Mouse (Mus musculus) thymus, postnatal 10 days (tissue): ENCODE measurements at regions not wholly inside any gene's neighbourhood (a gene's known extent, or its start where the extent isn't known, plus 50 kb on each side); places are given as distances from the start of the nearest gene placed in this dataset.
"Not testable (repeated sequence)": the region's sequence is repeated elsewhere in the genome, so short reads cannot be mapped to it uniquely, and the experiment has no call there.

Experiments used
- DNase-seq, 2 experiments: peaks; one replicate each; pipeline ENCODE4 v3.0.0; 2021; ENCODE audit warnings: low spot score in 2 of 2

GRCm38 (mm10) chr2:10658317-10658716 lies 288.0 kb downstream of the Sfmbt2 start:
- DNase-seq, result no peak

DNA sequence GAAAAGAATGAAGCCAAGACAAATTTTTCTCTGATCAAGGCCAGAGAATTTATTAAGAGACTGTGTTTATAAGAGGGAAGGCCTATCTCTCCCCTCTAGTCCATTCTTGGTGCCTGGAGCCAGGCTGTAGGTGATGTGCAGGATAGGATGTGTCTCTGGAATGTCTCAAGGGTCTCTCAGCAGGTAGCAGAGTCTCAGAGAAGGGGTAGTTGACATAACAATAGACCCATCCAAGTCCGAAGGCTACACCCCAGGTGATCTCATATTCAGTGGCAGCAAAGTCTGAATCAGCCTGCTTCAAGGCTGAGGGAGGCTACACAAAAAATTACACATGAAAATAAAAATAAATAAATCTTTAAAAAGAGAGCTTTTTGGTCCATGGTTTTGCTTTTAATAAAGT lies 297.6 kb downstream of the Sfmbt2 start:
- DNase-seq, result not testable (repeated sequence)

DNA sequence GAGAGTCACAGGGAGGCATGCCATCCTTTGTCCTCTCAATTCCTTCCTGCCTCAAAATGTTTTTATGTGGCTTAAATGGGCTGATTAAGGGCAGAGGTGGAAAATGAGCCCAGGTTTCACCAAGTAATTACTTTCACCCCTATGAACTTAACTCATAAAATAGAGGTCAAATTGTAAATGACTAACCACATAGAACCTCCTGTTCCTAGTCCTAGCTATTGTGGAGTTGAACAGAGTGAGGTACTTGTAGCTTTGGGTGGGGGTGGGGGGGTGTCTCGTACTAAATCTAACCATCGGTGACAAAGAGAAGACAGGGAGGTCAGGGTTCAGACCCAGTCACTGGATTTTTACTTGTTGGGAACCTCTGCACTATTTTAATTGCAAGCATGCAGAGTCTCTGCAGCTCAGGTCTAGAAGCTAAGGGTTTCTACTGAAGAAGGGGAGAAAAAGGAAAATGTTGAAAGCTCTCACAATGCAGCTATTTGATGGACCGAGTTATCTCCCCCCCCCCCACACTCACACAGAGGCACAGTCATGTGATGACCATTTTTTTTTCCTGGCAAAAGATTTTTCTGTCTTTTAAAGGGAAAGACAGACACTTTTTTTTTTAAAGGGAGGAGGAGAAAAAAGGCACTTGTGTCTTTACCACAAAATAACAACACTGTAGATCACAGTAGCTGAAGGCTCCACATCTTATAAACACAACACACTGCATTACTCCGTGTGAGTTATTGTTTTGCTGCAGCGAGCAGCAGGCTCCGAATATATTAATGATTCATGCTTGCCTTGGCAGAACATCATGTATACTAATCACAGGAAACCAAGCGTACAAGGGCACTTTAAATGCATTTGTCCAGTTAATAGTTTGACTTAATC lies 300.4 kb downstream of the Sfmbt2 start:
- DNase-seq, result no peak

DNA sequence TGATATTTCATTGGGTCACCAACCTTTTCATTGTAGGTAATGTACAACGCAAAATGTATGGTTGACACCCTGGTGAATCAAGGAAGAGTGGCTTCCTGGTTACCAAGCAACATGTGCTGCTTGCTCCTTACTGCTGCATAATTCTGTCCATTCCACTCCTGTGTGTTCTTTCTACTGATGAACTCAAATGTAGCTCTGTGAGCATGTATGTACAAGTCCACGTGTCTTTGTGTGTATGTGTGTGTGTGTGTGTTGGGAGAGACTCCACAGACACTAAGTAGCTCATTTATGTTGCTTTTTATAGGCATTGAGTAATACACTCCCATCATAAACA lies 301.0 kb downstream of the Sfmbt2 start:
- DNase-seq, result no peak

- DNase-seq, result no peak
These were observed 301.9 kb downstream of the Sfmbt2 start for GRCm38 (mm10) chr2:10672196-10672595.

GRCm38 (mm10) chr2:10674738-10675349 lies 304.5 kb downstream of the Sfmbt2 start:
- DNase-seq, result no peak

- no peak for DNase-seq
These were observed 331.1 kb downstream of the Sfmbt2 start for GRCm38 (mm10) chr2:10701459-10701858.

DNA sequence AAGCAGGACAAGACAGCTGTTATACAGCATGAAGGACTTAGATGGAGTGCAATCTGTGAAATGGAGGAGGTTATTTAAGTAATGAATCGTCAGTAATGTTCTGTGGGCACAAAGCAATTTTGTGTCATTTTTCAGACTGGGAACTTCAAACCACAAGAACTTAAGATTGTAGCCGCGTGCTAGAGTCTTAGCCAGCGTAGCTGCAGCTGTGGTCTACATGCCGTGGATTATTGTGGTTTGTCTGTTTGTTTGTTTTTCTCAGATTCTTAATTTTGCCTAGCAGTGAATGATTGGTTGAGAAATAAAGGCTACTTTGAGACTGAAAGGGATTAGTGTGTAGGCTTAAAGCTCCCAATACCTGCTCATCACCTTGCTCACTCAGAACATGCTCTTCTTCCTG lies 348.1 kb downstream of the Sfmbt2 start:
- no peak for DNase-seq

DNA sequence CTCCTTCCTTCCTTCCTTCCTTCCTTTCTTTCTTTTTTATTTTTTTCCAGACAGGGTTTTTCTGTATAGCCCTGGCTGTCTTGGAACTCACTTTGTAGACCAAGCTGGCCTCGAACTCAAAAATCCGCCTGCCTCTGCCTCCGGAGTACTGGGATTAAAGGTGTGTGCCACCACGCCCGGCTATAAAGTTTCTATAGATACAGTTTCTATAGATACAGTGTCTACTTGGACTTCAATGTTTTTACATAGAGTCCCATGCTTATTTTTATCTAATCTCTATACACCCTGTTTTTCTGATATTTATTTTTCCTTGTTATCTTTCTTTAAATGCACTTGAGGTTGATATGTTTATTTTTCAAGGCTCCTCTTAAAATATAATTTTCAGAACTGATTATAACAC lies 364.0 kb downstream of the Sfmbt2 start:
- not testable (repeated sequence) for DNase-seq

DNA sequence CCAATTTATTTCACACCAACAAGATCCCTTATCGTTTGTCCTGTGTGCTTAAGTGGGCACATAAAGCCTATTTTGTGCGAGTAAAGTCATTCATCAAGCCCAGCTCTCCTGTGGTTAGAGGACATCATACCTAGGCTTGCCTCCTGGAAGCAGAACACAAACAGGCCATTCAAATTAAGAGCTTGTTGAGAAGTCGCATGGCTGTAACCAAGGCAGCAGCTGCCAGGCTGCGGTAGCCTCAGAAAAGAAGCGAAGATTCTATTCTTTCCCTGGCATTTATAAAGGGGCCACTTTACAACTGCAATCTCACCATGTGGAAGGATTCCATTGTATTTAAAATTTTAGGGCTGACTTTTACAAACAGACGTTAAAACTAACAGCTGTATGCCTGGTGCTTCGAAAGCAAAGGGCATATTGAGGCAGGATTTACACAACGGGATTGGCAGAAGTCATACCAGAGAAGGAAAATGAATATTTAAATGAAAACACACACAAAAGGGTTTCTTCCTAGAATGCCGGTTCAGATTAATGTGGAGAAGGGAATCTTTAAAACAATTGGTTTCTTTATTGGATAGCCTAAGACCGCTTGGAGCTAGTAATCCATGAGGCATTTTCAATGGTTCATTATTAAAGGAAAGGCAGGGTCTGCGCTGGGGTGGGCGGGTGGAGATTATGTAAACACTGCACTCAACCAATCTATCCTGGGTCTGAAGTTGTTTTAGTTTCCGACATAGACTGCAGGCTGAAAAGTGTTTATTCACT lies 366.6 kb downstream of the Sfmbt2 start:
- DNase-seq, result no peak

- no peak for DNase-seq
These were observed 367.1 kb downstream of the Sfmbt2 start for GRCm38 (mm10) chr2:10737458-10737775.

DNA sequence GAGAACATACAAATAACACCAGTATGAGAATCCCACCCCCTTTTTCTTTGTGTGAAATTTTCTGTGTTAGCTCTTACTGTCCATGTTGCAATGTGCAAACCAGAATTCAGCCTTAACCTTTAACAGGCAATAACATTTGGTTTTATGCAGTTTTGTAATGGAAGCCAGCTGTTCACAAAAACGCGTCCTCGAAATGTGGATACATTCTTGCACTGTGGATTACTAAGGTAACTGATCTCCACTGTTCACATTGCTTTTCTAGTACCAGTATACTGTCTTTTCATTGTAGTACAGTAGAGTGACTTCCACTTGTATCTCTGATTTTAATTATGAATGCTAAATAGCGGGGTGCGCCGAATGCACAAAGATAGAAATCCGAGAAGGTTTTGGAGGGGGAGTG lies 374.8 kb downstream of the Sfmbt2 start:
- no peak for DNase-seq

DNA sequence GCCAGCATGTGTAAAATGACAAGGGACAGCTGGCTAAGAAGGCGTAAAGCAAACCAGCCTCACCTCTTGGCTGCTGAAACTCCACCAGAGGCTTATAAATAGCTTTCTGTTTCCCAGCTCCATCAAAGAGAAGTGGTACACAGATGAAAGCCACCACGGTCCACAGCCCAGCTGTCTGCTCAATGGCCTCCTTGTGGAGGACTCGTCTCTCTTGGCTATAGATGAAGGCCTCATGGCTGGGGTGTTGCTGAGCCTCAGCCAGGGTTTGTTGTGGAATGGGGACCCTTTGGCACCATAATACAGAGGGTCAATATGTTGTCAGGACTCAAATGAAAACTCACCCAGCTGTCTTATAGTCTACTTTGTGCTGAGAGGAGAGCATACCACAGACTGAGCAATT lies 385.1 kb downstream of the Sfmbt2 start:
- DNase-seq, result no peak

DNA sequence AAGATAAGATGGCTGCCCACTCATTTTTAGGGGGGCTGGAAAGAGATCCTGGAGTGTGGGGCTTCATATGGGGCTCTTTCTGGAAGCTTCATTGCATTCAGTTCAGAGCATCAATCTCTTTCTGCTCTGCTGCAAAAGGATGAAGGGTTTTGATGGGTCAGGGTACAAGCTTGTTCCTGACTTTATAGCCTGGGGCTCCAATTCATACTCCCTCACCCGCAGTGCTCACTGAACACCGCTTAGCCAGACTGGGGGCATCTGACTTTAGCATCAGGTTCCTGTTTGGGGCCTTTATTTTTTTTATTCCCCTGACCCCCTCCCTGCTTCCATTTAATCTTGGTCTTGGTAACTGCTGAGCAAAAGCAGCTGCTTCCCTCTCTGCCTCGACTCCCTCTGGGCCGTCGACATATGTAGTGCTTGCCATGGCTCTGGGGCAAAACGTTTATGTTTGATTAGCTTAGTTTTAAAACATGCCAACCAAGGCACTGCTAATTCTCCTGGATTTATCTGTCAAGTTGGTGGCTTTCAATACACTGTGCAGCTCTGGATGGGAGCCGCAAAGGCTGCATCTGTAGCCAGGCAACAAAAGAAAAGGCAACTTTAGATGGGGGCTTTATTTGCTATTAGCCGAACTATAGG lies 387.0 kb downstream of the Sfmbt2 start:
- no peak for DNase-seq

DNA sequence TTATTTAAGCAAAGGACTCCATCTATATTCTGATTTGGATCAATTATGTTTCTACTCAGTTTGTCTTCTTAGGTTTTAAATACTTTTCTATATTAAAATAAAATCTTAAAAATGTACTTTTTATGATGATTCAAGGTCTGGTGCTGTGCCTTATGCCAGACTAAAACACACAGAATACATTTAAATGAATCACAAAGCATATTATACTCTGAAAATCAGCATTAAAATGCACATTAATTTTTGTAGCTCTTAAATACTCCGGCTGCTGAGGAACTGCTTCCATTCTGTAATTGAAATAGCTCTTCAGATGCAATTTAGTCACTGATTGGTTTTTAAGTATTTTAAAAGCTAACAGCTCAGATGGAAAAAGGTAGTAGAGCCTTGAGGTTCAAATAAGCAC lies 387.6 kb downstream of the Sfmbt2 start:
- DNase-seq, result no peak

DNA sequence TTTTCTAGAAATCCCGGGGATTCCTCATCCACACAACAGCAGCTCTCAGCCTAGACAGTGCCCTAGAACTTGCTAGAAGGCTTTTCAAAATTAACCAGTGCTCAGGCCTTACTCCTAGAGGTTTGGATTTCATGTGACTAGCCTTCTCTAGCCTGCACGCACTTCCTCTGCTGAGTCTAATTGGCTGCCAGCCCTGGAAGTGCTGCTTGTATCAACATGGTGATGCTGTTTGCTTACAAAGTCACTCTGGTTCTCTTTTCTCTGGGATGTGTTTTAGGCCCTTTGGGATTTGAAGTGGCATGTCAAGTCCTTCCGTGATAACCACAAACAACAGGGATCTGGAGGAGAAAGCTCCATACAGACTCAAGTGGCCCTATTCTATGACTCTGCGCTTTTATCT lies 391.9 kb downstream of the Sfmbt2 start:
- no peak for DNase-seq

DNA sequence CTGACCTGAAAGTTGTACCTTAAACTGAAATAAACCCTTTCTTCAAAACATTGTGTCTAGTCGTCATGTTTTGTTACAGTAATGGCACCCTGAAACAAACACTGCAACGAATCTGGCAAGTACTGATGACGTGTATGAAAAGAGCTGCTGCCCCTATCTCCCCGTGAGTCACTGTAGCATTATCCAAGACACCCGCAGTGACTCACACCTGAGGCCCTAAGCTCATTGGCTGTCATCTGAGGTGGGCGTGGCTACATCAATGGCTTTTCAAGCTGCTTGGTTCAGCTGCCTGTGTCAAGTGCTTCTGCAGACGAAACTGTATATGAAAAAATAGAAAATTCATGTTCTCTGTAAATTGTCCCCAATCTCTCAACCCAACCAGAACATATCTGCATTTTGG lies 388.8 kb upstream of the Prkcq start:
- DNase-seq, result no peak

DNA sequence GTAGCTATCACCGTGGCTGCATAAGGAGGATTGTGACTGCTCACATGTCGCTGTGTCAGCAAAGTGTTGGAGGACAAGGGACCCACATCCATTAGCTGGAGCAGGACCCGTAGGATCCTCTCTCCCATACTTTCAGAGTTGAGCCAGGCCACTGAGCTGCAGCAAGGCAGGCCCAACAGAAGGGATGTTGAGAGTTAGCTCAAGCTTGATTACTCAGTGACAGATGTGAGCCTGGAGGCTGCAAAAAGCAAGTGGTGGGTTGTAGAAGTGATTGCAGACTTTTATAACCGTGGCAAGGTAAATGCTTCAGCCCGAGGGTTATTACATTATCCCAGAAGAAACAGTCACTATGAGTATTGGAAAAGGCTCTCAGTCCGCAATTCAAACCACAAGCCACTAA lies 388.3 kb upstream of the Prkcq start:
- no peak for DNase-seq

DNA sequence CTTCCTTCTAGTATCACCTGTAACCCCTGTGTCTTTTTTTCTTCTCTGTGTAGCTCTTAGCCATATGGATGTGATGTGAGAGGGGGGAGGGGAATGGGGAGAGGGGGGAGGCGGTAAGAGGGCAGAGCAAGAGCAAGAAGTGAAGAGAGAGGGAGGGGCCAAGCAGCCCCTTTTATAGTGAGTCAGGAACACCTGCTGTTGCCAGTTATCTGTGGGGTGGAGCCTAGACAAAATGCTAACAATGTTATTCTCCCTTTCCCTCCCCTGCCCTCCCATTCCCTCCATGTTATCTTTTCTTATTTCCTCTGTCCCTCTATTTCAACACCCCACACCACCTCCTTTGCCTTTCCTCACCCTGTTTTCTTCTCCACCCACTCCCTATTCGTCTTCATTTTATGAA lies 387.6 kb upstream of the Prkcq start:
- no peak for DNase-seq

- peak; percentile 4 to 61 for DNase-seq
These were observed 386.8 kb upstream of the Prkcq start for GRCm38 (mm10) chr2:10785156-10785555.

- DNase-seq, result no peak
These were observed 383.4 kb upstream of the Prkcq start for GRCm38 (mm10) chr2:10788509-10788908.

DNA sequence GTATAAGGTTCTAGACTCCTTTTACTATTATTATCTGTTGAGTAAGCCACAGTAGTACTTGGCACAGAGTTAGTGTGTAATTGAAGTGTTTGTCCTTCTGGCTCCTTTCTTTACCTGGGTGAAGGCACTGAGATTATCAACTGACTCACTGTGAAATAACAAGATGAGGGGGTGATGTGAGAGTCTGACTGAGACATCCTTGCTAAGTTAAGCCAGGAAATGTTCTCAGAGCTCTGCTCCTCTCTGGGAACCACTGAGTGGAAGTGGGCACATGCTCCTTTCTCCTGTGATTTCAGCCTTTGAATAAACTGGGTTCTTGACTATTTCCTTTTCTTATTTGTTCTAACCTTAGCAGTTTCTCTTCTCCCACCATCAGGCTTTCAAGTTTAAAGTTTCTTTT lies 380.7 kb upstream of the Prkcq start:
- DNase-seq, result no peak

DNA sequence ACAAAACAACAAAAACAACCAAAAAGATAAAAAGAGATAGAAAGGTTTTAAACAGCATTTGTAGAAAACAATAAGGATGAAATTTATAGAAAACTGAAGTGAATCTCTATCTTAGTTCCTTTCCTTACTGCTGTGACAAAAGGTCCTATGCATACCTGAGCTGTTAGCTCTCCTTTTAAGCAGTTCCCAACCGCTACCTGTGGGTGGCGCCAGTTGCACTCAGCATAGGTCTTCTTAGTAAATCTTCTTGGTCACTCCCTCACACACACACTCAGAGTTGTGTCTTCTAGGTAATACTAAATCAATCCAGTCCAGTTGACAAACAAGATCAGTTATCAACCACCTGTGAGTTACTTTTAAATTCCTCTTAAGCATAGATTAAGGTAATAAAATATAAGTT lies 355.5 kb upstream of the Prkcq start:
- no peak for DNase-seq
